Mouse (Mus musculus): ENCODE results near the gene Prss22. TPM values are rescaled to one million over a fixed set of nuclear protein-coding genes. Genes with fewer than 3 reads are reported as not detected.

The Prss22 gene
- polyA plus RNA-seq, 1 experiment = 0.23 TPM

- Histone ChIP-seq H3K36me3 (ENCODE audit: control insufficient read depth, insufficient read depth, low read length) (no peaks in the 10 kb centered on the region), H3K4me1 (ENCODE audit: control insufficient read depth, insufficient read depth, low read length) (0 out of 2 replicates have a peak, but pooled peaks cover 3% of the 10 kb centered on the region), H3K4me3 (ENCODE audit: insufficient read depth, low read depth, low read length) (no peak overlapping the region), H3K27ac (ENCODE audit: insufficient read depth, low read depth, low read length) (no peak overlapping the region), H3K27me3 (replicated peaks; ENCODE audit: control insufficient read depth, insufficient read depth, low read length) (no peaks in the 10 kb centered on the region)
- 86% methylated on average over 1 of the region's 1 CpGs for WGBS
- TF ChIP-seq CTCF (conservative IDR thresholded peaks at IDR 0.05; ENCODE audit: insufficient read depth, insufficient read length, low read depth, low read length) (no peak), POLR2A (IDR thresholded peaks at IDR 0.05; ENCODE audit: low read depth, low read length) (no peak)
- no peak for DNase-seq
Measured at GRCm38 (mm10) chr17:23984989-23985388, 12.9 kb downstream of the Prss22 start.

GRCm38 (mm10) chr17:23982912-23983311 is 15.0 kb downstream of the Prss22 start:
- no peak for TF ChIP-seq POLR2A (IDR thresholded peaks at IDR 0.05; ENCODE audit: low read depth, low read length)
- no peak for TF ChIP-seq CTCF (conservative IDR thresholded peaks at IDR 0.05; ENCODE audit: insufficient read depth, insufficient read length, low read depth, low read length)
- WGBS = 47% methylated on average over 4 of the region's 4 CpGs
- no peaks in the 10 kb centered on the region for H3K36me3 ChIP-seq (ENCODE audit: control insufficient read depth, insufficient read depth, low read length)
- DNase-seq = peak; percentile 55
- no peak overlapping the region for H3K27ac ChIP-seq (ENCODE audit: insufficient read depth, low read depth, low read length)
- no peak overlapping the region for H3K4me3 ChIP-seq (ENCODE audit: insufficient read depth, low read depth, low read length)
- H3K4me1 ChIP-seq (ENCODE audit: control insufficient read depth, insufficient read depth, low read length) = 0 out of 2 replicates have a peak, but pooled peaks cover 3% of the 10 kb centered on the region
- H3K27me3 ChIP-seq (replicated peaks; ENCODE audit: control insufficient read depth, insufficient read depth, low read length) = no peaks in the 10 kb centered on the region

- Histone ChIP-seq H3K27me3 (replicated peaks; ENCODE audit: control insufficient read depth, insufficient read depth, low read length) (no peaks in the 10 kb centered on the region), H3K27ac (ENCODE audit: insufficient read depth, low read depth, low read length) (no peak within 1 kb of the TSS), H3K36me3 (ENCODE audit: control insufficient read depth, insufficient read depth, low read length) (no peaks in the 10 kb centered on the region), H3K4me3 (ENCODE audit: insufficient read depth, low read depth, low read length) (no peak within 1 kb of the TSS), H3K4me1 (ENCODE audit: control insufficient read depth, insufficient read depth, low read length) (0 out of 2 replicates have a peak, but pooled peaks cover 3% of the 10 kb centered on the region)
- no peak for TF ChIP-seq CTCF (conservative IDR thresholded peaks at IDR 0.05; ENCODE audit: insufficient read depth, insufficient read length, low read depth, low read length)
- TF ChIP-seq POLR2A (IDR thresholded peaks at IDR 0.05; ENCODE audit: low read depth, low read length) = no peak
- 69% methylated on average over 10 of the region's 10 CpGs for WGBS
- DNase-seq = peak; percentile 23
Measured at GRCm38 (mm10) chr17:23980297-23980909, 17.5 kb downstream of the Prss22 start, which contains the start of gene Prss30. Gene Prss30, minus strand, starts transcription at chr17:23980566.

- no peaks in the 10 kb centered on the region for H3K27me3 ChIP-seq (replicated peaks; ENCODE audit: control insufficient read depth, insufficient read depth, low read length)
- 0 out of 2 replicates have a peak, but pooled peaks cover 3% of the 10 kb centered on the region for H3K4me1 ChIP-seq (ENCODE audit: control insufficient read depth, insufficient read depth, low read length)
- DNase-seq = no peak
- H3K27ac ChIP-seq (ENCODE audit: insufficient read depth, low read depth, low read length) = no peak overlapping the region
- no peaks in the 10 kb centered on the region for H3K36me3 ChIP-seq (ENCODE audit: control insufficient read depth, insufficient read depth, low read length)
- no peak overlapping the region for H3K4me3 ChIP-seq (ENCODE audit: insufficient read depth, low read depth, low read length)
- 67% methylated on average over 3 of the region's 3 CpGs for WGBS
- TF ChIP-seq CTCF (conservative IDR thresholded peaks at IDR 0.05; ENCODE audit: insufficient read depth, insufficient read length, low read depth, low read length) = no peak
- TF ChIP-seq POLR2A (IDR thresholded peaks at IDR 0.05; ENCODE audit: low read depth, low read length) = no peak
Measured at GRCm38 (mm10) chr17:23979471-23979870, 18.4 kb downstream of the Prss22 start.

GRCm38 (mm10) chr17:23976665-23977064 is 21.2 kb downstream of the Prss22 start:
- H3K4me1 ChIP-seq (ENCODE audit: control insufficient read depth, insufficient read depth, low read length) = no peaks in the 10 kb centered on the region
- no peak for TF ChIP-seq POLR2A (IDR thresholded peaks at IDR 0.05; ENCODE audit: low read depth, low read length)
- no peak for TF ChIP-seq CTCF (conservative IDR thresholded peaks at IDR 0.05; ENCODE audit: insufficient read depth, insufficient read length, low read depth, low read length)
- WGBS = 70% methylated on average over 4 of the region's 4 CpGs
- H3K4me3 ChIP-seq (ENCODE audit: insufficient read depth, low read depth, low read length) = no peak overlapping the region
- peak; percentile 52 for DNase-seq
- no peaks in the 10 kb centered on the region for H3K27me3 ChIP-seq (replicated peaks; ENCODE audit: control insufficient read depth, insufficient read depth, low read length)
- H3K36me3 ChIP-seq (ENCODE audit: control insufficient read depth, insufficient read depth, low read length) = no peaks in the 10 kb centered on the region
- no peak overlapping the region for H3K27ac ChIP-seq (ENCODE audit: insufficient read depth, low read depth, low read length)

GRCm38 (mm10) chr17:23971315-23971714 is 26.6 kb downstream of the Prss22 start:
- no peaks in the 10 kb centered on the region for H3K36me3 ChIP-seq (ENCODE audit: control insufficient read depth, insufficient read depth, low read length)
- no peak for DNase-seq
- H3K4me1 ChIP-seq (ENCODE audit: control insufficient read depth, insufficient read depth, low read length) = peaks cover 7% of the 10 kb centered on the region
- WGBS = 88% methylated on average over 9 of the region's 9 CpGs
- no peaks in the 10 kb centered on the region for H3K27me3 ChIP-seq (replicated peaks; ENCODE audit: control insufficient read depth, insufficient read depth, low read length)
- TF ChIP-seq CTCF (conservative IDR thresholded peaks at IDR 0.05; ENCODE audit: insufficient read depth, insufficient read length, low read depth, low read length) = no peak
- no peak for TF ChIP-seq POLR2A (IDR thresholded peaks at IDR 0.05; ENCODE audit: low read depth, low read length)
- H3K4me3 ChIP-seq (ENCODE audit: insufficient read depth, low read depth, low read length) = no peak overlapping the region
- no peak overlapping the region for H3K27ac ChIP-seq (ENCODE audit: insufficient read depth, low read depth, low read length)

GRCm38 (mm10) chr17:23969231-23969630 is 28.7 kb downstream of the Prss22 start:
- no peak overlapping the region for H3K27ac ChIP-seq (ENCODE audit: insufficient read depth, low read depth, low read length)
- WGBS = 4% methylated on average over 1 of the region's 1 CpGs
- DNase-seq = peak; percentile 85
- H3K36me3 ChIP-seq (ENCODE audit: control insufficient read depth, insufficient read depth, low read length) = no peaks in the 10 kb centered on the region
- H3K27me3 ChIP-seq (replicated peaks; ENCODE audit: control insufficient read depth, insufficient read depth, low read length) = no peaks in the 10 kb centered on the region
- no peak overlapping the region for H3K4me3 ChIP-seq (ENCODE audit: insufficient read depth, low read depth, low read length)
- TF ChIP-seq CTCF (conservative IDR thresholded peaks at IDR 0.05; ENCODE audit: insufficient read depth, insufficient read length, low read depth, low read length) (peak; percentile 88), POLR2A (IDR thresholded peaks at IDR 0.05; ENCODE audit: low read depth, low read length) (no peak)
- peaks cover 7% of the 10 kb centered on the region for H3K4me1 ChIP-seq (ENCODE audit: control insufficient read depth, insufficient read depth, low read length)
